Mouse (Mus musculus): ENCODE results near the gene Gm17657. TPM values are rescaled to one million over a fixed set of nuclear protein-coding genes. Genes with fewer than 3 reads are reported as not detected.

The Gm17657 gene
- polyA plus RNA-seq, 1 experiment = not detected

DNA sequence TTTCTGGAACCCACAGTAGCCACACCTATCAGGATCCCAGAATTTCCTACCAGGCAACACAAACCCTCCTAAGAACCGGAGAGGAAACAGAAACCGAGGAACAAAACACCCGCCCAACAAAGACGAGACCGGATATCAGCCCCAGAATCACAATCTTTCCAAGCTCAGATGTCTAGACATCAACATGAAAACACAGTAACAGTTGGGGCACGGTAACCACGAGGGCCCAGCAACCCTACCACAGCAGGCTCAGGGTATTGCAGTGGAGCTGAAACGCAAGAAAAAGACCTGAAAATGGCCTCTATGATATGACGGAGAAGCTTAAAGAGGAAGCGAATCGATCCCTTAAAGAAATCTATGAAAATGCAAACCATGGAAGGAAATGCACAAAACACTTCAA lies 15.6 kb downstream of the Gm17657 start:
- Histone ChIP-seq H3K4me1 (ENCODE audit: control insufficient read depth, insufficient read depth, insufficient read length) (peaks cover 5% of the 10 kb centered on the region; the same call in 1 of the 2 replicates), H3K4me3 (ENCODE audit: extremely low read depth, insufficient read depth, insufficient read length) (no peak overlapping the region), H3K27ac (ENCODE audit: insufficient read depth, low read length) (peak overlapping the region; percentile 50; the same call in 1 of the 2 replicates), H3K36me3 (ENCODE audit: control insufficient read depth, insufficient read depth, low read length) (no peaks in the 10 kb centered on the region), H3K27me3 (ENCODE audit: control insufficient read depth, insufficient read depth, low read length) (0 out of 2 replicates have a peak, but pooled peaks cover 1% of the 10 kb centered on the region)
- no peak for DNase-seq (ENCODE audit: low read depth in 1 of 2, low spot score in 2 of 2)
- TF ChIP-seq CTCF (IDR thresholded peaks at IDR 0.05; ENCODE audit: extremely low read depth, insufficient read depth, insufficient read length, insufficient replicate concordance) (no peak), POLR2A (IDR thresholded peaks at IDR 0.05; ENCODE audit: low read depth, low read length) (no peak)
- 63% methylated on average over 11 of the region's 11 CpGs for WGBS

DNA sequence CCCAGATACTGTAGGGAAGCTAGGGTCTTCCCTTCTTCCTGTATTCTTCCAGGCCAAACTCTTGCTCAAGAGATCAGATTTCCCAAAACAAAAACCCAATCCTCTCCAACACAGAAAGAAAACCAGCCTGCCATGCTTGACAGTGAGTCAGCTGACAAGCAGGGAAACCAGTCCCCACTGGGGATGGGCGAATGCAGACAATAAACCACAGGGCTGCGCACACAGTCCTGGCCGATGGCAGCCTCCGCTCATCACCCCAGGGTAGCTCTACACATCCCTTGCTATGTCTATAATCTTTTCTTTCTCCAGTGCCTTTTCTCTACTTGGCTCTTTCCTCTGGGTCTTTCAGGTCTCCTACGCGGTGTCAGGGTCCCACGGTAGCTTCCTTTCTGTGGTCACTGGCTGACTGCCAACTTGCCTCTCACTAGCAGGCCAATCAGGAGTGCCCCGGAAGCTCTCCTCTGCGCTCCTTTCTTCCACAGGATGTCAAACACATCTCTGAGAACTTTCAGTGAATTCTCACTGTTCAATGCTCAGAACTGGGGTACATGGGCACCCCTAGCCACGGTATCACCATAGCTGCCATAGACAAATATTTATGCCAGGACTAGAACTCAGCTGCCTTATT lies 17.6 kb downstream of the Gm17657 start:
- 3% methylated on average over 10 of the region's 10 CpGs for WGBS

DNA sequence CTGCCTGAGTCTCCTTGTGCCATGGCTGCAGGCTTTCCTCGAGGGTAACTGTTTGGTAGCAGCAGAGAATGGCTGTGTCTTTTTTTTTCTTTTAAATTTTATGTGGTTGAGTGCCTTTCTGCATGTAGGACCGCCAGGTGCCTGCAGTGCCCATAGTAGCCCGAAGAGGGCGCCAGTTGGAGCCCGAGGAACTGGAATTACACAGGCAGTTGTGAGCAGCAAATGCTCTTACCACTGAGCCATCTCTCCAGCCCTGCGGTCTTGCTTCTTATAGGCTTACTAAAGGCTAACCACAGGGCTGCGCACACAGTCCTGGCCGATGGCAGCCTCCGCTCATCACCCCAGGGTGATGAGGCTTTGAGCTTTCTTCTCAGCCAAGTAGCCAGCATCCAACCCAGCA lies 18.2 kb downstream of the Gm17657 start:
- Histone ChIP-seq H3K36me3 (ENCODE audit: control insufficient read depth, insufficient read depth, low read length) (no peaks in the 10 kb centered on the region), H3K4me3 (ENCODE audit: extremely low read depth, insufficient read depth, insufficient read length) (no peak overlapping the region), H3K4me1 (ENCODE audit: control insufficient read depth, insufficient read depth, insufficient read length) (peaks cover 5% of the 10 kb centered on the region; the same call in 1 of the 2 replicates), H3K27me3 (ENCODE audit: control insufficient read depth, insufficient read depth, low read length) (0 out of 2 replicates have a peak, but pooled peaks cover 1% of the 10 kb centered on the region), H3K27ac (ENCODE audit: insufficient read depth, low read length) (peak overlapping the region; percentile 58; the same call in 1 of the 2 replicates)
- 0 out of 2 replicates have a peak, but pooled peaks have one; percentile 7 for TF ChIP-seq CTCF (IDR thresholded peaks at IDR 0.05; ENCODE audit: extremely low read depth, insufficient read depth, insufficient read length, insufficient replicate concordance)
- no peak for TF ChIP-seq POLR2A (IDR thresholded peaks at IDR 0.05; ENCODE audit: low read depth, low read length)
- no peak for DNase-seq (ENCODE audit: low read depth in 1 of 2, low spot score in 2 of 2)
- WGBS = 65% methylated on average over 9 of the region's 9 CpGs

More for the DNA sequence above, 17.6 kb downstream of the Gm17657 start:
- no peaks in the 10 kb centered on the region for H3K36me3 ChIP-seq (ENCODE audit: control insufficient read depth, insufficient read depth, low read length)
- peak; percentile 60 to 73 for DNase-seq (ENCODE audit: low read depth in 1 of 2, low spot score in 2 of 2)
- H3K27ac ChIP-seq (ENCODE audit: insufficient read depth, low read length) = peak overlapping the region; percentile 58
- H3K4me3 ChIP-seq (ENCODE audit: extremely low read depth, insufficient read depth, insufficient read length) = no peak overlapping the region
- H3K4me1 ChIP-seq (ENCODE audit: control insufficient read depth, insufficient read depth, insufficient read length) = peaks cover 5% of the 10 kb centered on the region; the same call in 1 of the 2 replicates
- H3K27me3 ChIP-seq (ENCODE audit: control insufficient read depth, insufficient read depth, low read length) = 0 out of 2 replicates have a peak, but pooled peaks cover 1% of the 10 kb centered on the region
- no peak for TF ChIP-seq CTCF (IDR thresholded peaks at IDR 0.05; ENCODE audit: extremely low read depth, insufficient read depth, insufficient read length, insufficient replicate concordance)
- no peak for TF ChIP-seq POLR2A (IDR thresholded peaks at IDR 0.05; ENCODE audit: low read depth, low read length)

DNA sequence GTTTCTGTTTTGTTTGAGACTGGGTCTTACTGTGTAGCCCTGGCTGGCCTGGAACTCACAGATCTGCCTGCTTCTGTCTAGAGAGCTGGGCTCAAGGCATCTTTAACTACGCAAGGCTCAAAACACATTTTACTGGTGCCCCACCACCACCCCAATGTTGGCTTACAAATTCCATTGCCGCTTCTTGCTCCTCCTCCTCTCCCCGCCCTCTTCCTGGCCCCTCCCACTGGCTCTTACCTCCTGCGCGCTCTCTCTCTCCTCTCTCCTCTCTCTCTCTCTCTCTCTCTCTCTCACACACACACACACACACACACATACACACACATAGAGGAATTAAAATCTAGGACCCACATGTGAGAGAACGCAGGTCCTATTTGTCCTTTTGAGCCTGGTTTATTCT lies 18.9 kb downstream of the Gm17657 start:
- no peak overlapping the region for H3K27ac ChIP-seq (ENCODE audit: insufficient read depth, low read length)
- no peaks in the 10 kb centered on the region for H3K27me3 ChIP-seq (ENCODE audit: control insufficient read depth, insufficient read depth, low read length)
- H3K36me3 ChIP-seq (ENCODE audit: control insufficient read depth, insufficient read depth, low read length) = no peaks in the 10 kb centered on the region
- TF ChIP-seq POLR2A (IDR thresholded peaks at IDR 0.05; ENCODE audit: low read depth, low read length) (no peak), CTCF (IDR thresholded peaks at IDR 0.05; ENCODE audit: extremely low read depth, insufficient read depth, insufficient read length, insufficient replicate concordance) (no peak)
- H3K4me3 ChIP-seq (ENCODE audit: extremely low read depth, insufficient read depth, insufficient read length) = no peak overlapping the region
- no peak for DNase-seq (ENCODE audit: low read depth in 1 of 2, low spot score in 2 of 2)
- 71% methylated on average over 6 of the region's 6 CpGs for WGBS
- peaks cover 5% of the 10 kb centered on the region; the same call in 1 of the 2 replicates for H3K4me1 ChIP-seq (ENCODE audit: control insufficient read depth, insufficient read depth, insufficient read length)

DNA sequence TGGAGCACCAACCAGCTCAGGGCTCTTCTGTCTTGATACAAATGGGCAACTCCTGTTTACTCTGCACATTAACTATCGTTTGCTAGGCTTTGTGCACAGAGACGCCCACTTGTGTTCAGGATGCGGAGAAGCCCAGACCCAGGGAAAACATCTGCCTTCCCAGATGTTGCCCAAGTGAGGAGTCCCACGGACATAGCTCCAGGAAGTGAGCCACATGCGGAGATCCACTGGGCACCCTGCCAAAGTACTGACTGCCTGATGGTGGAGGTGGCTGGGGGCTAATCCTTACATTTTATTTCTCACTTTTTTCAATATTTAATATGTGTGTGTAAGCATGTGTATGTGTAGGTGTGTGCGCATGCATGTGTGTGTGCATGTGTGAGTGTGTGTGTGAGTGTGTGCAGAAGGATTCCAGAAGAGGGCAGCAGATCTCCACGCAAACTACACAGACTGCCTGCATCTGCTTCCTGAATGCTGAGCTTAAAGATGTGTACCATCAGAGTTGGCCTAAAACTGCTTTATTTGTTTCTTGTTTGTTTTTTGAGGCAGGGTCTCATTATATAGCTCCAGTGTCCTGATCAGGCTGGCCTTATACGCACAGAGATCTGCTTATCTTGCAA lies 20.8 kb downstream of the Gm17657 start:
- H3K27me3 ChIP-seq (ENCODE audit: control insufficient read depth, insufficient read depth, low read length) = no peaks in the 10 kb centered on the region
- no peak overlapping the region for H3K27ac ChIP-seq (ENCODE audit: insufficient read depth, low read length)
- no peaks in the 10 kb centered on the region for H3K36me3 ChIP-seq (ENCODE audit: control insufficient read depth, insufficient read depth, low read length)
- H3K4me3 ChIP-seq (ENCODE audit: extremely low read depth, insufficient read depth, insufficient read length) = no peak overlapping the region
- H3K4me1 ChIP-seq (ENCODE audit: control insufficient read depth, insufficient read depth, insufficient read length) = peaks cover 5% of the 10 kb centered on the region; the same call in 1 of the 2 replicates
- DNase-seq (ENCODE audit: low read depth in 1 of 2, low spot score in 2 of 2) = no peak
- TF ChIP-seq POLR2A (IDR thresholded peaks at IDR 0.05; ENCODE audit: low read depth, low read length) (no peak), CTCF (IDR thresholded peaks at IDR 0.05; ENCODE audit: extremely low read depth, insufficient read depth, insufficient read length, insufficient replicate concordance) (peak; percentile 29; the same call in 1 of the 2 replicates)
- 81% methylated on average over 8 of the region's 8 CpGs for WGBS

DNA sequence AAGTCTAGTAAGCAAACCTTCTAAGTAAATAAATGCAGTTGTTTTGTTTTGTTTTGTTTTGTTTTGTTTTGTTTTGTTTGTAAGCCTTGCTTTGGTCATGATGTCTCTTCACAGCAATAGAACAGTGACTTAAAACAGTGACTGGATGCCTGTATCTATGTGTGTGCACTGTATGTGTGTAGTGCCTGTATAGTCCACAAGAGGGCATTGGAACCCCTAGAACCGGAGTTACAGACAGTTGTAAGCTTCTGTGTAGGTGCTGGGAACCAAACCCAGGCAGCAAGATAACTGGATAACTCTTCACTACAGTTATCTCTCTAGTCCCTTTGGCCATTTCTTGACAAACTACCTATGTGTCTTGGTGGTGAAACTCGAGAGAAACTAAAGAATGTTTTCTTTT lies 23.8 kb downstream of the Gm17657 start:
- H3K4me3 ChIP-seq (ENCODE audit: extremely low read depth, insufficient read depth, insufficient read length) = no peak overlapping the region
- H3K36me3 ChIP-seq (ENCODE audit: control insufficient read depth, insufficient read depth, low read length) = no peaks in the 10 kb centered on the region
- TF ChIP-seq CTCF (IDR thresholded peaks at IDR 0.05; ENCODE audit: extremely low read depth, insufficient read depth, insufficient read length, insufficient replicate concordance) (no peak), POLR2A (IDR thresholded peaks at IDR 0.05; ENCODE audit: low read depth, low read length) (no peak)
- H3K27me3 ChIP-seq (ENCODE audit: control insufficient read depth, insufficient read depth, low read length) = no peaks in the 10 kb centered on the region
- WGBS = 83% methylated on average over 2 of the region's 2 CpGs
- no peak overlapping the region for H3K27ac ChIP-seq (ENCODE audit: insufficient read depth, low read length)
- no peak for DNase-seq (ENCODE audit: low read depth in 1 of 2, low spot score in 2 of 2)
- H3K4me1 ChIP-seq (ENCODE audit: control insufficient read depth, insufficient read depth, insufficient read length) = no peaks in the 10 kb centered on the region

Data from spleen, adult 2 months (tissue).